Mouse (Mus musculus) kidney, adult 18-20 months (tissue): ENCODE measurements around the gene Acap1.

ENCODE experiments used
- DNase-seq: peaks from one replicate; pipeline ENCODE4 v3.0.0; 2021

Gene Acap1

GRCm38 (mm10) chr11:69835326-69835965 lies 59.9 kb downstream of the Acap1 start:
- DNase-seq, result no peak

- DNase-seq, result peak; percentile 49
These were observed 61.3 kb downstream of the Acap1 start for GRCm38 (mm10) chr11:69834001-69834549.

GRCm38 (mm10) chr11:69833554-69833953 lies 61.8 kb downstream of the Acap1 start:
- DNase-seq, result no peak
